Mouse (Mus musculus): Measurements from ENCODE around the gene Rab38.

Gene Rab38

GRCm38 (mm10) chr7:88427484-88427883, 2.6 kb upstream of the Rab38 start:
- Histone ChIP-seq H3K4me3 (replicated peaks; ENCODE audit: low read length) (no peak overlapping the region), H3K4me1 (replicated peaks; ENCODE audit: low read depth, low read length) (peaks cover 18% of the 10 kb centered on the region), H3K27me3 (ENCODE audit: insufficient read depth, low read length) (peaks cover 17% of the 10 kb centered on the region), H3K36me3 (ENCODE audit: insufficient read depth, low read length) (no peaks in the 10 kb centered on the region), H3K9me3 (ENCODE audit: low read length) (no peaks in the 10 kb centered on the region)
- no peak for TF ChIP-seq NANOG (IDR thresholded peaks at IDR 0.05; ENCODE audit: borderline replicate concordance, low read length)

- TF ChIP-seq POU5F1 (IDR thresholded peaks at IDR 0.05; ENCODE audit: borderline replicate concordance, low read length): no peak
- no peak for TF ChIP-seq NANOG (IDR thresholded peaks at IDR 0.05; ENCODE audit: borderline replicate concordance, low read length)
- no peak for TF ChIP-seq CTCF (conservative IDR thresholded peaks at IDR 0.05; ENCODE audit: low read length)
- peak overlapping the region; percentile 78 for H3K4me3 ChIP-seq (replicated peaks; ENCODE audit: low read length)
- no peaks in the 10 kb centered on the region for H3K9me3 ChIP-seq (ENCODE audit: low read length)
- peaks cover 21% of the 10 kb centered on the region for H3K27me3 ChIP-seq (ENCODE audit: insufficient read depth, low read length)
- H3K36me3 ChIP-seq (ENCODE audit: insufficient read depth, low read length): no peaks in the 10 kb centered on the region
- H3K4me1 ChIP-seq (replicated peaks; ENCODE audit: low read depth, low read length): peaks cover 17% of the 10 kb centered on the region
Measured at GRCm38 (mm10) chr7:88430692-88431084, 615 bp downstream of the Rab38 start.

- Histone ChIP-seq H3K4me3 (replicated peaks; ENCODE audit: low read length) (no peak overlapping the region), H3K36me3 (ENCODE audit: insufficient read depth, low read length) (no peaks in the 10 kb centered on the region), H3K4me1 (replicated peaks; ENCODE audit: low read depth, low read length) (no peaks in the 10 kb centered on the region), H3K9me3 (ENCODE audit: low read length) (no peaks in the 10 kb centered on the region), H3K27me3 (ENCODE audit: insufficient read depth, low read length) (no peaks in the 10 kb centered on the region)
- TF ChIP-seq POU5F1 (IDR thresholded peaks at IDR 0.05; ENCODE audit: borderline replicate concordance, low read length) (no peak), CTCF (conservative IDR thresholded peaks at IDR 0.05; ENCODE audit: low read length) (no peak), NANOG (IDR thresholded peaks at IDR 0.05; ENCODE audit: borderline replicate concordance, low read length) (no peak)
Measured at GRCm38 (mm10) chr7:88440301-88440700, 10.2 kb downstream of the Rab38 start.

GRCm38 (mm10) chr7:88442649-88443048, 12.6 kb downstream of the Rab38 start:
- TF ChIP-seq NANOG (IDR thresholded peaks at IDR 0.05; ENCODE audit: borderline replicate concordance, low read length) (no peak), CTCF (conservative IDR thresholded peaks at IDR 0.05; ENCODE audit: low read length) (no peak), POU5F1 (IDR thresholded peaks at IDR 0.05; ENCODE audit: borderline replicate concordance, low read length) (no peak)
- H3K36me3 ChIP-seq (ENCODE audit: insufficient read depth, low read length): no peaks in the 10 kb centered on the region
- no peak overlapping the region for H3K4me3 ChIP-seq (replicated peaks; ENCODE audit: low read length)
- no peaks in the 10 kb centered on the region for H3K27me3 ChIP-seq (ENCODE audit: insufficient read depth, low read length)
- no peaks in the 10 kb centered on the region for H3K4me1 ChIP-seq (replicated peaks; ENCODE audit: low read depth, low read length)
- H3K9me3 ChIP-seq (ENCODE audit: low read length): no peaks in the 10 kb centered on the region

GRCm38 (mm10) chr7:88443435-88443834, 13.4 kb downstream of the Rab38 start:
- H3K9me3 ChIP-seq (ENCODE audit: low read length): no peaks in the 10 kb centered on the region
- H3K4me3 ChIP-seq (replicated peaks; ENCODE audit: low read length): no peak overlapping the region
- no peaks in the 10 kb centered on the region for H3K4me1 ChIP-seq (replicated peaks; ENCODE audit: low read depth, low read length)
- H3K36me3 ChIP-seq (ENCODE audit: insufficient read depth, low read length): no peaks in the 10 kb centered on the region
- no peak for TF ChIP-seq NANOG (IDR thresholded peaks at IDR 0.05; ENCODE audit: borderline replicate concordance, low read length)
- TF ChIP-seq POU5F1 (IDR thresholded peaks at IDR 0.05; ENCODE audit: borderline replicate concordance, low read length): no peak
- no peak for TF ChIP-seq CTCF (conservative IDR thresholded peaks at IDR 0.05; ENCODE audit: low read length)
- H3K27me3 ChIP-seq (ENCODE audit: insufficient read depth, low read length): no peaks in the 10 kb centered on the region

- TF ChIP-seq NANOG (IDR thresholded peaks at IDR 0.05; ENCODE audit: borderline replicate concordance, low read length): no peak
- TF ChIP-seq CTCF (conservative IDR thresholded peaks at IDR 0.05; ENCODE audit: low read length): no peak
- no peak for TF ChIP-seq POU5F1 (IDR thresholded peaks at IDR 0.05; ENCODE audit: borderline replicate concordance, low read length)
- Histone ChIP-seq H3K9me3 (ENCODE audit: low read length) (no peaks in the 10 kb centered on the region), H3K27me3 (ENCODE audit: insufficient read depth, low read length) (no peaks in the 10 kb centered on the region), H3K4me1 (replicated peaks; ENCODE audit: low read depth, low read length) (no peaks in the 10 kb centered on the region), H3K36me3 (ENCODE audit: insufficient read depth, low read length) (no peaks in the 10 kb centered on the region), H3K4me3 (replicated peaks; ENCODE audit: low read length) (no peak overlapping the region)
Measured at GRCm38 (mm10) chr7:88445320-88445903, 15.3 kb downstream of the Rab38 start.

GRCm38 (mm10) chr7:88453234-88453633, 23.2 kb downstream of the Rab38 start:
- H3K4me1 ChIP-seq (replicated peaks; ENCODE audit: low read depth, low read length): no peaks in the 10 kb centered on the region
- no peaks in the 10 kb centered on the region for H3K9me3 ChIP-seq (ENCODE audit: low read length)
- no peaks in the 10 kb centered on the region for H3K36me3 ChIP-seq (ENCODE audit: insufficient read depth, low read length)
- H3K4me3 ChIP-seq (replicated peaks; ENCODE audit: low read length): no peak overlapping the region
- no peak for TF ChIP-seq POU5F1 (IDR thresholded peaks at IDR 0.05; ENCODE audit: borderline replicate concordance, low read length)
- no peak for TF ChIP-seq NANOG (IDR thresholded peaks at IDR 0.05; ENCODE audit: borderline replicate concordance, low read length)
- no peak for TF ChIP-seq CTCF (conservative IDR thresholded peaks at IDR 0.05; ENCODE audit: low read length)
- H3K27me3 ChIP-seq (ENCODE audit: insufficient read depth, low read length): no peaks in the 10 kb centered on the region

- TF ChIP-seq POU5F1 (IDR thresholded peaks at IDR 0.05; ENCODE audit: borderline replicate concordance, low read length): no peak
- no peak for TF ChIP-seq NANOG (IDR thresholded peaks at IDR 0.05; ENCODE audit: borderline replicate concordance, low read length)
- TF ChIP-seq CTCF (conservative IDR thresholded peaks at IDR 0.05; ENCODE audit: low read length): no peak
Measured at GRCm38 (mm10) chr7:88457827-88458226, 27.8 kb downstream of the Rab38 start.

GRCm38 (mm10) chr7:88467754-88468153, 37.7 kb downstream of the Rab38 start:
- H3K9me3 ChIP-seq (ENCODE audit: low read length): no peaks in the 10 kb centered on the region

More at GRCm38 (mm10) chr7:88457827-88458226, 27.8 kb downstream of the Rab38 start:
- H3K4me1 ChIP-seq (replicated peaks; ENCODE audit: low read depth, low read length): no peaks in the 10 kb centered on the region
- no peaks in the 10 kb centered on the region for H3K27me3 ChIP-seq (ENCODE audit: insufficient read depth, low read length)
- H3K9me3 ChIP-seq (ENCODE audit: low read length): no peaks in the 10 kb centered on the region
- no peak overlapping the region for H3K4me3 ChIP-seq (replicated peaks; ENCODE audit: low read length)
- no peaks in the 10 kb centered on the region for H3K36me3 ChIP-seq (ENCODE audit: insufficient read depth, low read length)

More at GRCm38 (mm10) chr7:88467754-88468153, 37.7 kb downstream of the Rab38 start:
- Histone ChIP-seq H3K36me3 (ENCODE audit: insufficient read depth, low read length) (no peaks in the 10 kb centered on the region), H3K4me1 (replicated peaks; ENCODE audit: low read depth, low read length) (no peaks in the 10 kb centered on the region), H3K27me3 (ENCODE audit: insufficient read depth, low read length) (no peaks in the 10 kb centered on the region), H3K4me3 (replicated peaks; ENCODE audit: low read length) (no peak overlapping the region)
- TF ChIP-seq CTCF (conservative IDR thresholded peaks at IDR 0.05; ENCODE audit: low read length) (no peak), NANOG (IDR thresholded peaks at IDR 0.05; ENCODE audit: borderline replicate concordance, low read length) (no peak), POU5F1 (IDR thresholded peaks at IDR 0.05; ENCODE audit: borderline replicate concordance, low read length) (no peak)

Data from E14TG2a.4 (cell line).